Mouse (Mus musculus): ENCODE data around the gene Olfr435. TPM values are rescaled to one million over a fixed set of nuclear protein-coding genes. Genes with fewer than 3 reads are reported as not detected.
"Not testable (repeated sequence)": the region's sequence is repeated elsewhere in the genome, so short reads cannot be mapped to it uniquely, and the experiment has no call there.

The Olfr435 gene
- polyA plus RNA-seq, 1 experiment from 2014 or later: not detected

- Histone ChIP-seq H3K27me3 (ENCODE audit: control insufficient read depth, insufficient read depth, low read length) (no peaks in the 10 kb centered on the region), H3K27ac (ENCODE audit: low read depth, low read length) (no peak overlapping the region), H3K4me2 (ENCODE audit: low read depth, low read length) (no peak overlapping the region), H3K9ac (replicated peaks; ENCODE audit: low read depth, low read length) (no peak overlapping the region), H3K36me3 (ENCODE audit: control insufficient read depth, insufficient read depth, low read length) (no peaks in the 10 kb centered on the region), H3K9me3 (ENCODE audit: control insufficient read depth, low read length) (no peaks in the 10 kb centered on the region), H3K4me1 (ENCODE audit: control insufficient read depth, insufficient read depth, low read length) (no peaks in the 10 kb centered on the region), H3K4me3 (ENCODE audit: low read depth, low read length) (no peak overlapping the region)
- no peak for ATAC-seq (ENCODE audit: low read depth)
Observed at GRCm38 (mm10) chr6:43202786-43203185, 5.8 kb downstream of the Olfr435 start.

- Histone ChIP-seq H3K4me1 (ENCODE audit: control insufficient read depth, insufficient read depth, low read length) (no peaks in the 10 kb centered on the region), H3K9ac (replicated peaks; ENCODE audit: low read depth, low read length) (no peak overlapping the region), H3K27me3 (ENCODE audit: control insufficient read depth, insufficient read depth, low read length) (no peaks in the 10 kb centered on the region), H3K9me3 (ENCODE audit: control insufficient read depth, low read length) (no peaks in the 10 kb centered on the region), H3K36me3 (ENCODE audit: control insufficient read depth, insufficient read depth, low read length) (no peaks in the 10 kb centered on the region), H3K27ac (ENCODE audit: low read depth, low read length) (no peak overlapping the region), H3K4me3 (ENCODE audit: low read depth, low read length) (no peak overlapping the region), H3K4me2 (ENCODE audit: low read depth, low read length) (no peak overlapping the region)
- 30% methylated on average over 2 of the region's 2 CpGs for WGBS
- ATAC-seq (ENCODE audit: low read depth): no peak
Observed at GRCm38 (mm10) chr6:43205355-43205754, 8.4 kb downstream of the Olfr435 start.

- not testable (repeated sequence) for H3K9me3 ChIP-seq (ENCODE audit: control insufficient read depth, low read length); H3K36me3 ChIP-seq (ENCODE audit: control insufficient read depth, insufficient read depth, low read length); H3K4me1 ChIP-seq (ENCODE audit: control insufficient read depth, insufficient read depth, low read length); H3K4me3 ChIP-seq (ENCODE audit: low read depth, low read length); H3K27me3 ChIP-seq (ENCODE audit: control insufficient read depth, insufficient read depth, low read length); H3K4me2 ChIP-seq (ENCODE audit: low read depth, low read length); H3K9ac ChIP-seq (replicated peaks; ENCODE audit: low read depth, low read length); ATAC-seq (ENCODE audit: low read depth); H3K27ac ChIP-seq (ENCODE audit: low read depth, low read length)
Observed at GRCm38 (mm10) chr6:43212873-43213272, 15.9 kb downstream of the Olfr435 start, which contains the start of gene Olfr434. Gene Olfr434, plus strand, starts transcription at chr6:43213021.

GRCm38 (mm10) chr6:43231255-43231654 is 34.3 kb downstream of the Olfr435 start, which contains the start of gene Olfr47:
Gene Olfr47, plus strand, starts transcription at chr6:43231529.
- not testable (repeated sequence) for H3K9ac ChIP-seq (replicated peaks; ENCODE audit: low read depth, low read length); H3K36me3 ChIP-seq (ENCODE audit: control insufficient read depth, insufficient read depth, low read length); H3K27ac ChIP-seq (ENCODE audit: low read depth, low read length); H3K9me3 ChIP-seq (ENCODE audit: control insufficient read depth, low read length); H3K4me3 ChIP-seq (ENCODE audit: low read depth, low read length); H3K27me3 ChIP-seq (ENCODE audit: control insufficient read depth, insufficient read depth, low read length); H3K4me2 ChIP-seq (ENCODE audit: low read depth, low read length); ATAC-seq (ENCODE audit: low read depth); H3K4me1 ChIP-seq (ENCODE audit: control insufficient read depth, insufficient read depth, low read length)
- 85% methylated on average over 1 of the region's 1 CpGs for WGBS

- H3K4me1 ChIP-seq (ENCODE audit: control insufficient read depth, insufficient read depth, low read length): no peaks in the 10 kb centered on the region
- H3K36me3 ChIP-seq (ENCODE audit: control insufficient read depth, insufficient read depth, low read length): no peaks in the 10 kb centered on the region
- no peak overlapping the region for H3K4me3 ChIP-seq (ENCODE audit: low read depth, low read length)
- no peak for ATAC-seq (ENCODE audit: low read depth)
- no peaks in the 10 kb centered on the region for H3K9me3 ChIP-seq (ENCODE audit: control insufficient read depth, low read length)
- 15% methylated on average over 4 of the region's 4 CpGs for WGBS
- H3K27me3 ChIP-seq (ENCODE audit: control insufficient read depth, insufficient read depth, low read length): no peaks in the 10 kb centered on the region
- no peak overlapping the region for H3K27ac ChIP-seq (ENCODE audit: low read depth, low read length)
- no peak overlapping the region for H3K9ac ChIP-seq (replicated peaks; ENCODE audit: low read depth, low read length)
- no peak overlapping the region for H3K4me2 ChIP-seq (ENCODE audit: low read depth, low read length)
Observed at GRCm38 (mm10) chr6:43242061-43242460, 45.1 kb downstream of the Olfr435 start.

- WGBS: 79% methylated on average over 3 of the region's 3 CpGs
- Histone ChIP-seq H3K4me1 (ENCODE audit: control insufficient read depth, insufficient read depth, low read length) (no peaks in the 10 kb centered on the region), H3K27ac (ENCODE audit: low read depth, low read length) (no peak overlapping the region), H3K9me3 (ENCODE audit: control insufficient read depth, low read length) (no peaks in the 10 kb centered on the region), H3K27me3 (ENCODE audit: control insufficient read depth, insufficient read depth, low read length) (no peaks in the 10 kb centered on the region), H3K4me3 (ENCODE audit: low read depth, low read length) (no peak overlapping the region), H3K4me2 (ENCODE audit: low read depth, low read length) (no peak overlapping the region), H3K9ac (replicated peaks; ENCODE audit: low read depth, low read length) (no peak overlapping the region), H3K36me3 (ENCODE audit: control insufficient read depth, insufficient read depth, low read length) (no peaks in the 10 kb centered on the region)
- no peak for ATAC-seq (ENCODE audit: low read depth)
Observed at GRCm38 (mm10) chr6:43247396-43247795, 50.5 kb downstream of the Olfr435 start.

- no peak overlapping the region for H3K27ac ChIP-seq (ENCODE audit: low read depth, low read length)
- no peak for ATAC-seq (ENCODE audit: low read depth)
- H3K27me3 ChIP-seq (ENCODE audit: control insufficient read depth, insufficient read depth, low read length): no peaks in the 10 kb centered on the region
- no peak overlapping the region for H3K9ac ChIP-seq (replicated peaks; ENCODE audit: low read depth, low read length)
- no peaks in the 10 kb centered on the region for H3K36me3 ChIP-seq (ENCODE audit: control insufficient read depth, insufficient read depth, low read length)
- H3K9me3 ChIP-seq (ENCODE audit: control insufficient read depth, low read length): no peaks in the 10 kb centered on the region
- WGBS: 91% methylated on average over 1 of the region's 1 CpGs
- H3K4me3 ChIP-seq (ENCODE audit: low read depth, low read length): no peak overlapping the region
- H3K4me1 ChIP-seq (ENCODE audit: control insufficient read depth, insufficient read depth, low read length): no peaks in the 10 kb centered on the region
- no peak overlapping the region for H3K4me2 ChIP-seq (ENCODE audit: low read depth, low read length)
Observed at GRCm38 (mm10) chr6:43252994-43253393, 56.0 kb downstream of the Olfr435 start.

Other genes with a start within 250 kb of the Olfr435 start
- gene Olfr444, start 248.1 kb upstream of the Olfr435 start, polyA plus RNA-seq (2014; fragmentation: Nextera tagmentation; extraction: Ambion mirVana): not detected in 2 replicates
- gene Olfr441, start 90.8 kb upstream of the Olfr435 start, polyA plus RNA-seq (2014; fragmentation: Nextera tagmentation; extraction: Ambion mirVana): not detected in 2 replicates
- not detected in 2 replicates for gene Olfr237-ps1, start 50.6 kb upstream of the Olfr435 start, polyA plus RNA-seq (2014; fragmentation: Nextera tagmentation; extraction: Ambion mirVana)
- gene Olfr437, start 33.9 kb upstream of the Olfr435 start, polyA plus RNA-seq (2014; fragmentation: Nextera tagmentation; extraction: Ambion mirVana): not detected in 2 replicates
- gene Olfr13, start 25.0 kb upstream of the Olfr435 start, polyA plus RNA-seq (2014; fragmentation: Nextera tagmentation; extraction: Ambion mirVana): not detected in 2 replicates
- gene Olfr434, start 15.9 kb downstream of the Olfr435 start, polyA plus RNA-seq (2014; fragmentation: Nextera tagmentation; extraction: Ambion mirVana): not detected in 2 replicates
- gene Olfr47, start 34.4 kb downstream of the Olfr435 start, polyA plus RNA-seq (2014; fragmentation: Nextera tagmentation; extraction: Ambion mirVana): not detected in 2 replicates
- 0.80 and 2.9 TPM in 2 replicates for gene Arhgef5, start 68.4 kb downstream of the Olfr435 start, polyA plus RNA-seq (2014; fragmentation: Nextera tagmentation; extraction: Ambion mirVana)
- gene Nobox, start 112.4 kb downstream of the Olfr435 start, polyA plus RNA-seq (2014; fragmentation: Nextera tagmentation; extraction: Ambion mirVana): not detected in 2 replicates